Mouse (Mus musculus) stomach, embryonic 16.5 days (tissue): ENCODE data around the gene Ascl4. TPM values are rescaled to one million over a fixed set of nuclear protein-coding genes. Genes with fewer than 3 reads are reported as not detected.

Experiments
- ATAC-seq: fragments of 200-750 bp; cut with Nextera tagmentation; 2 replicates; pipeline ENCODE4 v1.8.0; 2017; ENCODE audit warnings: moderate number of reproducible peaks, moderate TSS enrichment; ENCODE audit not compliant: insufficient read depth, low FRiP score
- H3K27ac ChIP-seq: fragments of 300-500 bp; sonication (generic); 2 replicates; pipeline ENCODE4 v1.5.1; 2014; ENCODE audit warnings: low read length
- H3K27me3 ChIP-seq: fragments of 300-500 bp; sonication (generic); 2 replicates; pipeline ENCODE4 v1.6.1; 2014; ENCODE audit warnings: low read length, control low read depth, mixed read lengths; ENCODE audit not compliant: control insufficient read depth, insufficient read depth
- H3K36me3 ChIP-seq: fragments of 300-500 bp; sonication (generic); 2 replicates; pipeline ENCODE4 v1.6.1; 2014; ENCODE audit warnings: low read length; ENCODE audit not compliant: control insufficient read depth, insufficient read depth
- H3K4me1 ChIP-seq: fragments of 300-500 bp; sonication (generic); 2 replicates; pipeline ENCODE4 v1.6.1; 2014; ENCODE audit warnings: low read length, control low read depth, mixed read lengths; ENCODE audit not compliant: control insufficient read depth, insufficient read depth
- H3K4me2 ChIP-seq: fragments of 300-500 bp; sonication (generic); 2 replicates; pipeline ENCODE4 v1.6.1; 2014; ENCODE audit warnings: low read depth, low read length, mixed read lengths
- H3K4me3 ChIP-seq: fragments of 300-500 bp; sonication (generic); replicated peaks from 2 replicates; pipeline ENCODE4 v1.5.1; 2014; ENCODE audit warnings: mild to moderate bottlenecking, low read length
- H3K9ac ChIP-seq: fragments of 300-500 bp; sonication (generic); 2 replicates; pipeline ENCODE4 v1.6.1; 2014; ENCODE audit warnings: low read length
- H3K9me3 ChIP-seq: fragments of 300-500 bp; sonication (generic); replicated peaks from 2 replicates; pipeline ENCODE4 v1.6.1; 2016; ENCODE audit warnings: low read length, control low read depth; ENCODE audit not compliant: control insufficient read depth
- WGBS: fragments of 180-500 bp; shearing (Covaris S2); extraction: QIAGEN DNeasy Blood & Tissue Kit; methylation state at CpG from one replicate; pipeline ENCODE4 v1.1.7; 2014; 5-methylcytosine and 5-hydroxymethylcytosine counted together
- polyA plus RNA-seq: library from polyadenylated mRNA; unstranded; fragments of >200 nt; fragmentation: Nextera tagmentation; extraction: Ambion mirVana; gene quantifications from 2 replicates; pipeline ENCODE4 v1.2.1, GENCODE M21; 2015

The Ascl4 gene
- polyA plus RNA-seq, 1 experiment from 2014 or later, result 0.37 TPM

GRCm38 (mm10) chr10:85994543-85995104, 67.1 kb downstream of the Ascl4 start:
- Histone ChIP-seq H3K4me3 (no peak overlapping the region), H3K9ac (no peak overlapping the region), H3K9me3 (no peaks in the 10 kb centered on the region), H3K27ac (no peak overlapping the region), H3K4me2 (no peak overlapping the region), H3K4me1 (no peaks in the 10 kb centered on the region), H3K36me3 (no peaks in the 10 kb centered on the region), H3K27me3 (no peaks in the 10 kb centered on the region)
- ATAC-seq, result no peak
- 62% methylated on average over 5 of the region's 5 CpGs for WGBS

Other genes with a start within 250 kb of the Ascl4 start
- 61.5 and 62.0 TPM in 2 replicates for gene Pwp1, start 98.2 kb upstream of the Ascl4 start, polyA plus RNA-seq
- 10.1 and 10.7 TPM in 2 replicates for gene Prdm4, start 10.5 kb upstream of the Ascl4 start, polyA plus RNA-seq
- 164 and 168 TPM in 2 replicates for gene Rtcb, start 30.1 kb downstream of the Ascl4 start, polyA plus RNA-seq
- 3.0 and 6.3 TPM in 2 replicates for gene Bpifc, start 84.2 kb downstream of the Ascl4 start, polyA plus RNA-seq
- gene Fbxo7, start 94.3 kb downstream of the Ascl4 start, polyA plus RNA-seq, result 38.0 and 39.2 TPM in 2 replicates